Mouse (Mus musculus) left cerebral cortex, adult 18-20 months (tissue): ENCODE data around the gene Tpsb2. TPM values are rescaled to one million over a fixed set of nuclear protein-coding genes. Genes with fewer than 3 reads are reported as not detected.

Experiments used
- DNase-seq, 2 experiments: peaks; one replicate each; pipeline ENCODE4 v3.0.0; 2021 to 2022; ENCODE audit warnings: low spot score in 2 of 2, mixed read lengths in 1 of 2
- total RNA-seq, 2 experiments: library from RNA; stranded (reverse); gene quantifications; 2 replicates each; pipeline ENCODE4 v1.2.3; 2021

Gene Tpsb2
- total RNA-seq, 2 experiments from 2014 or later: not detected

GRCm38 (mm10) chr17:25406011-25406441 is 39.9 kb downstream of the Tpsb2 start:
- peak; percentile 48 to 64 for DNase-seq

GRCm38 (mm10) chr17:25407352-25407751 is 41.2 kb downstream of the Tpsb2 start:
- no peak for DNase-seq

GRCm38 (mm10) chr17:25408302-25408999 is 42.3 kb downstream of the Tpsb2 start:
- DNase-seq: no peak

GRCm38 (mm10) chr17:25409621-25410020 is 43.5 kb downstream of the Tpsb2 start:
- no peak for DNase-seq

- DNase-seq: no peak
Observed at GRCm38 (mm10) chr17:25410180-25410579, 44.1 kb downstream of the Tpsb2 start.

- DNase-seq: no peak
Observed at GRCm38 (mm10) chr17:25410786-25411185, 44.7 kb downstream of the Tpsb2 start.

- DNase-seq: peak; percentile 47 to 65
Observed at GRCm38 (mm10) chr17:25411251-25411650, 45.1 kb downstream of the Tpsb2 start.

- DNase-seq: no peak
Observed at GRCm38 (mm10) chr17:25414209-25414608, 48.1 kb downstream of the Tpsb2 start.

GRCm38 (mm10) chr17:25414917-25415316 is 48.8 kb downstream of the Tpsb2 start:
- DNase-seq: no peak

- no peak for DNase-seq
Observed at GRCm38 (mm10) chr17:25415421-25415913, 49.4 kb downstream of the Tpsb2 start.

- no peak for DNase-seq
Observed at GRCm38 (mm10) chr17:25416219-25416618, 50.1 kb downstream of the Tpsb2 start.

GRCm38 (mm10) chr17:25417990-25418389 is 51.9 kb downstream of the Tpsb2 start:
- no peak for DNase-seq

Other genes with a start within 250 kb of the Tpsb2 start
- under 1 TPM; 0.54 to 0.67 TPM for gene Ptx4, start 245.5 kb upstream of the Tpsb2 start, total RNA-seq
- 10 to 100 TPM; 46.9 to 47.0 TPM for gene Clcn7, start 232.9 kb upstream of the Tpsb2 start, total RNA-seq
- gene Ccdc154, start 203.8 kb upstream of the Tpsb2 start, total RNA-seq: not detected
- gene Gm38655, start 190.8 kb upstream of the Tpsb2 start, total RNA-seq: not detected
- 10 to 100 TPM; 17.8 to 20.5 TPM for gene BC003965, start 181.8 kb upstream of the Tpsb2 start, total RNA-seq
- 10 to 100 TPM; 34.2 to 41.3 TPM for gene Unkl, start 177.9 kb upstream of the Tpsb2 start, total RNA-seq
- 10 to 100 TPM; 74.7 to 77.3 TPM for gene Gnptg, start 126.2 kb upstream of the Tpsb2 start, total RNA-seq
- 10 to 100 TPM; 21.0 to 24.3 TPM for gene Tsr3, start 126.1 kb upstream of the Tpsb2 start, total RNA-seq
- gene Baiap3, start 109.9 kb upstream of the Tpsb2 start, total RNA-seq: 10 to 100 TPM; 17.5 to 18.7 TPM
- 100 to 1,000 TPM; 218 to 227 TPM for gene Ube2i, start 91.7 kb upstream of the Tpsb2 start, total RNA-seq
- gene Prss34, start 67.9 kb upstream of the Tpsb2 start, total RNA-seq: not detected
- not detected for gene Prss28, start 57.7 kb upstream of the Tpsb2 start, total RNA-seq
- not detected for gene Prss29, start 47.7 kb upstream of the Tpsb2 start, total RNA-seq
- gene Tpsab1, start 20.7 kb upstream of the Tpsb2 start, total RNA-seq: not detected
- gene Tpsg1, start 3.0 kb downstream of the Tpsb2 start, total RNA-seq: not detected
- gene Cacna1h, start 67.5 kb downstream of the Tpsb2 start, total RNA-seq: 10 to 100 TPM; 39.6 to 43.7 TPM
- gene Tekt4, start 88.3 kb downstream of the Tpsb2 start, total RNA-seq: 1 to 10 TPM in 1 of 2 experiments, under 1 TPM in 1; 0.49 to 1.2 TPM
- gene Sstr5, start 131.0 kb downstream of the Tpsb2 start, total RNA-seq: 1 to 10 TPM in 1 of 2 experiments, under 1 TPM in 1; 0.75 to 1.1 TPM
- gene Sox8, start 204.4 kb downstream of the Tpsb2 start, total RNA-seq: 10 to 100 TPM; 52.1 to 55.2 TPM
- 10 to 100 TPM; 19.1 to 20.2 TPM for gene Lmf1, start 212.8 kb downstream of the Tpsb2 start, total RNA-seq